19 mouse cellular contexts compared by ENCODE assay signal in the genomic region with DNA sequence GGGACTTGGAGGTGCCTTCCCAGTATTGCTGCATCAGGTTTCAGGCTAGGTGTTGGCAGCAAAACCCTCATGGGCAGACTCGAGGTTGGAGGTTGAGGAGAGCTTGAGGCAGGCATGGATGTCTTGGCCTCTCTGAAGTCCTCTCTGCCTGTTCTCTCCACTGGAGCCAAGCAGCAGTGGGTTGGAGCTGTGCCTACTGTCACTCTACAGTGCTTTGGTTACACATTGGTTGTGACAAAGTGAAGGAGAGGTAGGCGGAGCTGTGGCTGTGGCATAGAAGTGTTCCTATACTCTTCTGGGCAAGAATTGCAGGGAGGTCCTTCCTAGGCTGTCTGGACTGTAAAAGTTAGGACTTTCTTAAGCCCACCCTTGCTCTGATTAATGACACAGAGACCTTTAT. TPM values are rescaled to one million over a fixed set of nuclear protein-coding genes. Genes with fewer than 3 reads are reported as not detected.
A peak's percentile ranks its signal among the peaks of the same experiment; 100 is the strongest.
DNase-seq lines count a peak whose midpoint lies in the region; TF ChIP-seq lines count a peak whose summit lies in the region.
"Had no signal": no experiment of that assay in that cellular context is flagged by ENCODE, and none has a peak within 500 bp of the region (broad histone marks: within the 10 kb centered on the region; RNA-seq: fewer than 3 reads in every experiment).

No protein-coding gene starts in this region.

- intact Hi-C loops in left cerebral cortex, postnatal 36 days (cut with DNase I) = loop anchor here (5.0 kb wide), 1 partner anchor 1194 kb away; no protein-coding TSS in a partner anchor

- no peaks in the 10 kb centered on the region for H3K9me3 ChIP-seq in E14TG2a.4 (ENCODE audit: low read length)
- H3K9me3 ChIP-seq: embryonic facial prominence, embryonic 12.5 days; liver, embryonic 15.5 days; midbrain, embryonic 10.5 days; stomach, embryonic 15.5 days had no signal

- no peak overlapping the region for H3K4me3 ChIP-seq in layer of hippocampus, adult 2 months
- 0 out of 2 replicates have a peak overlapping the region, but pooled peaks have one; percentile 4 for H3K4me3 ChIP-seq in E14TG2a.4 (replicated peaks; ENCODE audit: low read length)
- H3K4me3 ChIP-seq: embryonic facial prominence, embryonic 12.5 days; erythroblast, embryonic 14.5 days; liver, embryonic 15.5 days; stomach, embryonic 15.5 days had no signal

- H3K36me3 ChIP-seq in E14TG2a.4 (ENCODE audit: insufficient read depth, low read length) = peaks cover 59% of the 10 kb centered on the region

- DNase-seq in heart, adult 18-20 months = peak; percentile 56
- DNase-seq in heart, adult 8-10 months (ENCODE audit: low spot score) = no peak
- no peak for DNase-seq in layer of hippocampus, adult 2 months (ENCODE audit: low spot score in 2 of 2)
- no peak for DNase-seq in layer of hippocampus, adult 9-11 months
- DNase-seq in fat pad, adult 2 months (ENCODE audit: extremely low read depth, low read depth, low spot score) = peak; percentile 82
- DNase-seq in left cerebral cortex, postnatal 36 days (ENCODE audit: low spot score in 2 of 2) = no peak
- DNase-seq: adrenal gland, adult 2 months; cerebellum, adult 9-11 months; gastrocnemius, postnatal 36 days; kidney, postnatal 36 days; lung, postnatal 14 days; retina, postnatal 1 day; thymus, adult 2 months had no signal

- TF ChIP-seq CTCF in layer of hippocampus, adult 2 months (conservative IDR thresholded peaks at IDR 0.05) = no peak
- no peak for TF ChIP-seq CTCF in E14TG2a.4 (conservative IDR thresholded peaks at IDR 0.05; ENCODE audit: low read length)

- peaks cover 59% of the 10 kb centered on the region for H3K4me1 ChIP-seq in E14TG2a.4 (replicated peaks; ENCODE audit: low read depth, low read length)

- peak overlapping the region; percentile 62; the same call in 1 of the 2 replicates for H3K27ac ChIP-seq in layer of hippocampus, adult 2 months
- H3K27ac ChIP-seq: embryonic facial prominence, embryonic 12.5 days; liver, embryonic 15.5 days; midbrain, embryonic 10.5 days; stomach, embryonic 15.5 days had no signal

- peaks cover 10% of the 10 kb centered on the region; the same call in 1 of the 2 replicates for H3K27me3 ChIP-seq in E14TG2a.4 (ENCODE audit: insufficient read depth, low read length)
- H3K27me3 ChIP-seq: embryonic facial prominence, embryonic 12.5 days; liver, embryonic 15.5 days; stomach, embryonic 15.5 days had no signal

RNA-seq across cellular contexts. Expression of a gene that starts 2.4 kb away (rescaled TPM):
- 100 to 1,000 TPM; 287 to 306 TPM for total RNA-seq in heart, adult 18-20 months (2021)
- 100 to 1,000 TPM; 300 to 329 (median 307) TPM for total RNA-seq in heart, adult 8-10 months (2022)
- total RNA-seq in layer of hippocampus, adult 2 months (2021) = 10 to 100 TPM; 27.4 to 34.2 TPM
- 10 to 100 TPM; 21.2 to 25.0 TPM for total RNA-seq in left cerebral cortex, postnatal 36 days (2021)

Comparison
In these comparisons a context has a peak if more than half of its experiments do, and no peak if none do; other contexts are left out.
1. DNase-seq: peak in heart, adult 18-20 months (2 of 2) and fat pad, adult 2 months (single experiment); none in heart, adult 8-10 months (single experiment), layer of hippocampus, adult 2 months (0 of 2), layer of hippocampus, adult 9-11 months (single experiment) and left cerebral cortex, postnatal 36 days (0 of 2).
2. RNA of a gene that starts 2.4 kb away (total RNA-seq): 300 to 329 TPM in heart, adult 8-10 months and 287 to 306 TPM in heart, adult 18-20 months; 27.4 to 34.2 TPM in layer of hippocampus, adult 2 months and 21.2 to 25.0 TPM in left cerebral cortex, postnatal 36 days; every median in the first group is over 4 times any median in the second.